Mouse (Mus musculus) liver, embryonic 14.5 days (tissue): ENCODE data around the gene Arhgef17. TPM values are rescaled to one million over a fixed set of nuclear protein-coding genes. Genes with fewer than 3 reads are reported as not detected.

ENCODE experiments used
- ATAC-seq: fragments of 200-750 bp; cut with Nextera tagmentation; 2 replicates; pipeline ENCODE4 v1.8.0; 2017; ENCODE audit warnings: moderate number of reproducible peaks, mild to moderate bottlenecking, moderate library complexity; ENCODE audit not compliant: insufficient read depth
- DNase-seq, 3 experiments: peaks; one replicate each; pipeline ENCODE4 v3.0.0-alpha.2; 2012 to 2013; ENCODE audit warnings: low read depth in 3 of 3, low spot score in 3 of 3
- H3K27ac ChIP-seq: fragments of 300-500 bp; sonication (generic); 2 replicates; pipeline ENCODE4 v1.5.1; 2014; ENCODE audit warnings: moderate library complexity, mild to moderate bottlenecking, control low read depth, inconsistent platforms
- H3K27me3 ChIP-seq: fragments of 300-500 bp; sonication (generic); 2 replicates; pipeline ENCODE4 v1.6.1; 2014; ENCODE audit warnings: mild to moderate bottlenecking, low read length, moderate library complexity; ENCODE audit not compliant: control insufficient read depth, insufficient read depth
- H3K36me3 ChIP-seq: fragments of 300-500 bp; sonication (generic); replicated peaks from 2 replicates; pipeline ENCODE4 v1.6.1; 2014; ENCODE audit warnings: low read depth; ENCODE audit not compliant: control insufficient read depth, insufficient read depth
- H3K4me1 ChIP-seq, 2 experiments: fragments of 200-500 bp in 1 of 2; fragments of 300-500 bp in 1 of 2; sonication (generic) in 1 of 2; replicated peaks; 2 replicates each; pipeline ENCODE4 v1.6.1; 2012 to 2014; ENCODE audit warnings: antibody characterized with exemption in 1 of 2, inconsistent platforms in 1 of 2, low read length in 1 of 2; ENCODE audit not compliant: control insufficient read depth in 2 of 2, insufficient read depth in 2 of 2
- H3K4me2 ChIP-seq: fragments of 300-500 bp; sonication (generic); 2 replicates; pipeline ENCODE4 v1.6.1; 2014; ENCODE audit warnings: low read depth, mild to moderate bottlenecking, control low read depth, moderate library complexity
- H3K4me3 ChIP-seq, 2 experiments: fragments of 200-500 bp in 1 of 2; fragments of 300-500 bp in 1 of 2; sonication (generic) in 1 of 2; 2 replicates each; pipeline ENCODE4 v1.5.1; 2012 to 2014; ENCODE audit warnings: low read depth in 2 of 2, low read length in 2 of 2, mild to moderate bottlenecking in 2 of 2, control low read depth in 1 of 2, inconsistent platforms in 1 of 2, moderate library complexity in 1 of 2; ENCODE audit not compliant: insufficient read depth in 1 of 2
- H3K9ac ChIP-seq: fragments of 300-500 bp; sonication (generic); replicated peaks from 2 replicates; pipeline ENCODE4 v1.6.1; 2014; ENCODE audit warnings: mild to moderate bottlenecking, control low read depth, moderate library complexity
- H3K9me3 ChIP-seq: fragments of 300-500 bp; sonication (generic); 2 replicates; pipeline ENCODE4 v1.6.1; 2016; ENCODE audit warnings: low read length, mixed read lengths; ENCODE audit not compliant: control insufficient read depth
- CTCF ChIP-seq: IDR thresholded peaks from 2 replicates; pipeline ENCODE4 v1.5.1; 2016; ENCODE audit warnings: antibody characterized with exemption, low read depth, control low read depth
- EP300 ChIP-seq: IDR thresholded peaks from 2 replicates; pipeline ENCODE4 v1.6.1; 2016; ENCODE audit warnings: antibody characterized with exemption, low read depth
- WGBS: fragments of 180-500 bp; shearing (Covaris S2); extraction: QIAGEN DNeasy Blood & Tissue Kit; methylation state at CpG from one replicate; pipeline ENCODE4 v1.1.7; 2014; ENCODE audit not compliant: insufficient replicate concordance; 5-methylcytosine and 5-hydroxymethylcytosine counted together
- polyA plus RNA-seq, 2 experiments: library from polyadenylated mRNA; depleted of rRNA in 1 of 2; stranded (reverse) in 1 of 2; unstranded in 1 of 2; fragments of >200 nt; fragmentation: Nextera tagmentation in 1 of 2; extraction: Ambion mirVana in 1 of 2; gene quantifications; 2 replicates each; pipeline versions ENCODE4 v1.2.1 to v1.2.3; 2012 to 2014

Gene Arhgef17
- polyA plus RNA-seq, 2 experiments: 0.70 to 1.7 TPM

- no peaks in the 10 kb centered on the region for H3K36me3 ChIP-seq
- H3K27ac ChIP-seq: no peak overlapping the region
- DNase-seq: no peak
- H3K27me3 ChIP-seq: peaks cover 36% of the 10 kb centered on the region
- no peaks in the 10 kb centered on the region for H3K9me3 ChIP-seq
- H3K4me3 ChIP-seq: peak overlapping the region; percentile 3 to 4; a peak in 1 of 4 replicates
- 74% methylated on average over 19 of the region's 19 CpGs for WGBS
- no peak for TF ChIP-seq CTCF
- no peak for TF ChIP-seq EP300
- ATAC-seq: no peak
- H3K4me1 ChIP-seq: peaks cover 0 to 4% of the 10 kb centered on the region in 2 experiments; a peak in 1 of 4 replicates
- H3K4me2 ChIP-seq: peak overlapping the region; percentile 70
- H3K9ac ChIP-seq: no peak overlapping the region
Observed at GRCm38 (mm10) chr7:100929639-100930303, 2.1 kb downstream of the Arhgef17 start.

DNA sequence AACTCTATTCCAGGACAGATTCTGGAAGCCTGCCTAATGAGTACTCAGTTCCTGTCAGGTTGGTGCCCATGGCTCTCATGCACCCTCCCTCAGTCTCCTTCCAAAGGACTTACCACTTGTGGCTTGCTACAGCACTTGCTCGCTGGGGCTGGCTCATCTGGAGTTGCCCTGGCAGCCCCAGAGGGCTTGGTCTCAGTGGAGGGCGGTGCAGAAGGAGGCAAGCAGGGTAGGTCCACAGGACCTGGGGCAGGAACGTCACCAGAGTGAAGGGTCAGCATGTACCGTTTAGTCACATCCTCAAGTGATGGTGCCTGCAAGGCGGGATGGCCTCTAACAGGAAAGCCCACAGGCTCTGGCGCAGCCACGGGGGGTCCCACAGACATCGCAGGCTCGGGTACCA is 3.5 kb downstream of the Arhgef17 start:
- Histone ChIP-seq H3K9ac (no peak overlapping the region), H3K27ac (no peak overlapping the region), H3K9me3 (no peaks in the 10 kb centered on the region), H3K4me1 (peaks cover 0 to 4% of the 10 kb centered on the region in 2 experiments; a peak in 1 of 4 replicates), H3K4me3 (no peak overlapping the region; a peak in 1 of 4 replicates), H3K4me2 (peak overlapping the region; percentile 40), H3K27me3 (peaks cover 36% of the 10 kb centered on the region), H3K36me3 (no peaks in the 10 kb centered on the region)
- no peak for TF ChIP-seq EP300
- TF ChIP-seq CTCF: no peak
- 60% methylated on average over 9 of the region's 9 CpGs for WGBS
- DNase-seq (no peak), ATAC-seq (no peak)

DNA sequence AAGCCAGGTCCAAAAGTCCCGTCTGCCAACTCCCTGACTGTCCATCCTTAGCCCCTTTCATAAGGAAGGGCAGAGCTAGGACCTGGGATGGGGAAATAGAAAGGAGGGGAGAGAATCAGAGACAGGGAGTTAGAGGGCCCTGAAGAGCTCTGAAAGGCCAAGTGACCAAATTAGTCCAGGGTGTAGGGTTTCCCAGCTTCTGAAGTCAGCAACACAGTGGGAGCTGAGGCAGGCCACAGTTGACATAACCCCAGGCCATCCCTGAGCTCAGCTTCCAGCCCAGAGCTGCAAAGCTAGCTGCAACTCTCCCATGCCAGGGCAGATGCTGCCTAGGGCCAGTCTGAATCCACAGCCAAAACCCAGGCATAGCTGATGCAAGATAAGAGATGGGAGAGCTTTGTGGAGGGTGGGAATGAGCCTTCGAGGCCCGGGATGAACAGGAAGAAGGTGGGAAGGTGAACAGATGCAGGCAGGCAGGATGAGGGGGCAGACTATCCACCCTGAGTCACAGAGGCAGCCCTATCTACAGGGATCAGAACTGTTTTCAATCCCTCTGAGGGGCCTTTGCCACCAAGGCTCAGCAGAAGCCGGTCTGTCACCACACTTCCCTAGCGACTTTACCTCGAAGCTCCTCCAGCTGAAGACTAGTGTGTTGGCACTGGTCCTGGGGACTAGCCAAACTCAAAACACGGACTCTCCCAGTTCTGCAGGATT is 4.5 kb downstream of the Arhgef17 start:
- H3K9ac ChIP-seq: no peak overlapping the region
- no peaks in the 10 kb centered on the region for H3K9me3 ChIP-seq
- H3K4me3 ChIP-seq: peak overlapping the region in 1 of 2 experiments; percentile 25; a peak in 1 of 4 replicates
- ATAC-seq (no peak), DNase-seq (no peak)
- TF ChIP-seq EP300: no peak
- TF ChIP-seq CTCF: no peak
- no peaks in the 10 kb centered on the region for H3K36me3 ChIP-seq
- 20% methylated on average over 7 of the region's 7 CpGs for WGBS
- H3K4me2 ChIP-seq: peak overlapping the region; percentile 40
- H3K27me3 ChIP-seq: peaks cover 31% of the 10 kb centered on the region
- peaks cover 0 to 2% of the 10 kb centered on the region in 2 experiments; a peak in 1 of 4 replicates for H3K4me1 ChIP-seq
- H3K27ac ChIP-seq: no peak overlapping the region

DNA sequence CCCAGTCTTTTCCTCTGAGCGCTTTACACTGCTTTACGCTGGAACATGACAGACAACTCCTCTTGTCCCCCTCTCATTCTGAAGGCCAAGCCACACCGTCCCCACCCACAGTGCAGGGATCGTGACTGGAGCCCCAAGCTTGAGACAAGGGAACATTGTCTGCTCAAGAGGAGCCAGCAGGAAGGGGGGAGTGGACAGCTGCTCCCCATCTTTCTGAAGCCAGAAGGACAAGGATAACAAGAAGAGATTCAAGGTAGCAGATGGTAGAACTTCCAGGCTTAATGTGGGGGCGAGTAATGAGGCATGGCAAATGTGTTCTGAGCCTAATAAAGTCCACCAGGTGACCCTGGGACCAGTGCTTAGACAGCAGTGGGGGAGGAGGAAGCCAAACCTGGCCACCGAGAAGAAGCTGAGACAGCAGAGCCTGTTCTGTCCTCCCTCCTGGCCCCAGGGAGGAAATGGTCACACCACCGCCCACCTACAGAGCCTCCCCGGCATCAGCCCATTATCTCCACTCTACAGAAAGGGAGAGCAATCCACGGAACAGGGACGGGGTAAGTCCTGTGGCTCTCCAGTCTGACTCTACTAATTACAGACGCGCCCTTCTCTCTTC is 5.5 kb downstream of the Arhgef17 start:
- H3K36me3 ChIP-seq: no peaks in the 10 kb centered on the region
- H3K27me3 ChIP-seq: peaks cover 21% of the 10 kb centered on the region
- H3K4me3 ChIP-seq: peak overlapping the region in 1 of 2 experiments; percentile 1; a peak in 1 of 4 replicates
- H3K9me3 ChIP-seq: no peaks in the 10 kb centered on the region
- 31% methylated on average over 12 of the region's 12 CpGs for WGBS
- ATAC-seq (no peak), DNase-seq (no peak)
- no peak overlapping the region for H3K27ac ChIP-seq
- no peak for TF ChIP-seq CTCF
- TF ChIP-seq EP300: no peak
- peak overlapping the region; percentile 40; the same call in 1 of the 2 replicates for H3K4me2 ChIP-seq
- no peak overlapping the region for H3K9ac ChIP-seq
- peaks cover 0 to 2% of the 10 kb centered on the region in 2 experiments; a peak in 1 of 4 replicates for H3K4me1 ChIP-seq
